Mouse (Mus musculus): ENCODE data around the gene Lcn5. TPM values are rescaled to one million over a fixed set of nuclear protein-coding genes. Genes with fewer than 3 reads are reported as not detected.
"Not testable (repeated sequence)": the region's sequence is repeated elsewhere in the genome, so short reads cannot be mapped to it uniquely, and the experiment has no call there.

Lcn5 gene
- polyA plus RNA-seq, 1 experiment from 2014 or later = not detected

GRCm38 (mm10) chr2:25679559-25679958 is 21.8 kb downstream of the Lcn5 start:
- Histone ChIP-seq H3K9ac (no peak overlapping the region), H3K4me1 (replicated peaks) (no peaks in the 10 kb centered on the region), H3K27me3 (no peaks in the 10 kb centered on the region), H3K4me3 (replicated peaks) (no peak overlapping the region), H3K9me3 (replicated peaks) (no peaks in the 10 kb centered on the region), H3K4me2 (no peak overlapping the region), H3K27ac (replicated peaks) (no peak overlapping the region), H3K36me3 (replicated peaks) (no peaks in the 10 kb centered on the region)
- 60% methylated on average over 6 of the region's 6 CpGs for WGBS (ENCODE audit: insufficient replicate concordance)
- no peak for ATAC-seq (ENCODE audit: insufficient read depth)

- 35% methylated on average over 2 of the region's 2 CpGs for WGBS (ENCODE audit: insufficient replicate concordance)
- Histone ChIP-seq H3K4me2 (no peak within 1 kb of the TSS), H3K4me1 (replicated peaks) (no peaks in the 10 kb centered on the region), H3K27me3 (no peaks in the 10 kb centered on the region), H3K36me3 (replicated peaks) (no peaks in the 10 kb centered on the region), H3K27ac (replicated peaks) (no peak within 1 kb of the TSS), H3K9me3 (replicated peaks) (no peaks in the 10 kb centered on the region), H3K4me3 (replicated peaks) (no peak within 1 kb of the TSS), H3K9ac (no peak within 1 kb of the TSS)
- no peak for ATAC-seq (ENCODE audit: insufficient read depth)
Observed at GRCm38 (mm10) chr2:25682426-25682825, 24.7 kb downstream of the Lcn5 start, which contains the start of gene Lcn10. Lcn10 (plus strand) TSS chr2:25682726.

- WGBS (ENCODE audit: insufficient replicate concordance) = 39% methylated on average over 4 of the region's 4 CpGs
Observed at GRCm38 (mm10) chr2:25686941-25687340, 29.2 kb downstream of the Lcn5 start.

GRCm38 (mm10) chr2:25694605-25695004 is 36.9 kb downstream of the Lcn5 start:
- Histone ChIP-seq H3K4me2 (no peak overlapping the region), H3K4me1 (replicated peaks) (no peaks in the 10 kb centered on the region), H3K9me3 (replicated peaks) (no peaks in the 10 kb centered on the region), H3K27me3 (no peaks in the 10 kb centered on the region), H3K27ac (replicated peaks) (no peak overlapping the region), H3K36me3 (replicated peaks) (no peaks in the 10 kb centered on the region), H3K4me3 (replicated peaks) (no peak overlapping the region), H3K9ac (no peak overlapping the region)
- ATAC-seq (ENCODE audit: insufficient read depth) = no peak

More at GRCm38 (mm10) chr2:25686941-25687340, 29.2 kb downstream of the Lcn5 start:
- H3K9ac ChIP-seq = no peak overlapping the region
- no peaks in the 10 kb centered on the region for H3K27me3 ChIP-seq
- H3K4me1 ChIP-seq (replicated peaks) = no peaks in the 10 kb centered on the region
- H3K9me3 ChIP-seq (replicated peaks) = no peaks in the 10 kb centered on the region
- ATAC-seq (ENCODE audit: insufficient read depth) = no peak
- no peak overlapping the region for H3K27ac ChIP-seq (replicated peaks)
- H3K4me3 ChIP-seq (replicated peaks) = no peak overlapping the region
- no peaks in the 10 kb centered on the region for H3K36me3 ChIP-seq (replicated peaks)
- H3K4me2 ChIP-seq = no peak overlapping the region

- WGBS (ENCODE audit: insufficient replicate concordance) = 43% methylated on average over 4 of the region's 4 CpGs
- no peaks in the 10 kb centered on the region for H3K4me1 ChIP-seq (replicated peaks)
Observed at GRCm38 (mm10) chr2:25696951-25697350, 39.2 kb downstream of the Lcn5 start.

GRCm38 (mm10) chr2:25698696-25699095 is 40.9 kb downstream of the Lcn5 start:
- H3K4me2 ChIP-seq = no peak overlapping the region
- no peaks in the 10 kb centered on the region for H3K4me1 ChIP-seq (replicated peaks)
- no peak overlapping the region for H3K27ac ChIP-seq (replicated peaks)
- H3K36me3 ChIP-seq (replicated peaks) = no peaks in the 10 kb centered on the region
- H3K9me3 ChIP-seq (replicated peaks) = no peaks in the 10 kb centered on the region
- no peak overlapping the region for H3K9ac ChIP-seq
- H3K4me3 ChIP-seq (replicated peaks) = no peak overlapping the region
- no peaks in the 10 kb centered on the region for H3K27me3 ChIP-seq
- ATAC-seq (ENCODE audit: insufficient read depth) = no peak
- 56% methylated on average over 2 of the region's 2 CpGs for WGBS (ENCODE audit: insufficient replicate concordance)

More at GRCm38 (mm10) chr2:25696951-25697350, 39.2 kb downstream of the Lcn5 start:
- Histone ChIP-seq H3K9me3 (replicated peaks) (no peaks in the 10 kb centered on the region), H3K27me3 (no peaks in the 10 kb centered on the region), H3K4me2 (no peak overlapping the region), H3K36me3 (replicated peaks) (no peaks in the 10 kb centered on the region), H3K4me3 (replicated peaks) (no peak overlapping the region), H3K9ac (no peak overlapping the region), H3K27ac (replicated peaks) (no peak overlapping the region)
- ATAC-seq (ENCODE audit: insufficient read depth) = no peak

GRCm38 (mm10) chr2:25699743-25700142 is 42.0 kb downstream of the Lcn5 start, which contains the start of gene Obp2a:
Obp2a (plus strand) TSS chr2:25700043.
- not testable (repeated sequence) for ATAC-seq (ENCODE audit: insufficient read depth); H3K9ac ChIP-seq; H3K36me3 ChIP-seq (replicated peaks); H3K27me3 ChIP-seq; H3K4me1 ChIP-seq (replicated peaks); H3K4me3 ChIP-seq (replicated peaks); H3K27ac ChIP-seq (replicated peaks); H3K4me2 ChIP-seq; H3K9me3 ChIP-seq (replicated peaks)
- WGBS (ENCODE audit: insufficient replicate concordance) = 56% methylated on average over 3 of the region's 3 CpGs

- H3K4me2 ChIP-seq = no peak overlapping the region
- no peak overlapping the region for H3K4me3 ChIP-seq (replicated peaks)
- no peak overlapping the region for H3K9ac ChIP-seq
- H3K4me1 ChIP-seq (replicated peaks) = no peaks in the 10 kb centered on the region
- no peaks in the 10 kb centered on the region for H3K36me3 ChIP-seq (replicated peaks)
- H3K27ac ChIP-seq (replicated peaks) = no peak overlapping the region
- no peaks in the 10 kb centered on the region for H3K27me3 ChIP-seq
- 43% methylated on average over 5 of the region's 5 CpGs for WGBS (ENCODE audit: insufficient replicate concordance)
- H3K9me3 ChIP-seq (replicated peaks) = no peaks in the 10 kb centered on the region
- ATAC-seq (ENCODE audit: insufficient read depth) = no peak
Observed at GRCm38 (mm10) chr2:25701001-25701400, 43.2 kb downstream of the Lcn5 start.

GRCm38 (mm10) chr2:25703706-25704105 is 46.0 kb downstream of the Lcn5 start:
- 65% methylated on average over 4 of the region's 4 CpGs for WGBS (ENCODE audit: insufficient replicate concordance)
- Histone ChIP-seq H3K4me2 (no peak overlapping the region), H3K9me3 (replicated peaks) (no peaks in the 10 kb centered on the region), H3K4me1 (replicated peaks) (no peaks in the 10 kb centered on the region; the same call in 1 of the 2 replicates), H3K27me3 (peaks cover 10% of the 10 kb centered on the region), H3K9ac (no peak overlapping the region), H3K36me3 (replicated peaks) (no peaks in the 10 kb centered on the region), H3K27ac (replicated peaks) (no peak overlapping the region), H3K4me3 (replicated peaks) (no peak overlapping the region)
- no peak for ATAC-seq (ENCODE audit: insufficient read depth)

- ATAC-seq (ENCODE audit: insufficient read depth) = peak; percentile 47
- H3K4me2 ChIP-seq = peak within 1 kb of the TSS; percentile 72
- no peaks in the 10 kb centered on the region; the same call in 1 of the 2 replicates for H3K4me1 ChIP-seq (replicated peaks)
- H3K9ac ChIP-seq = peak within 1 kb of the TSS; percentile 27; the same call in 1 of the 2 replicates
- no peaks in the 10 kb centered on the region for H3K9me3 ChIP-seq (replicated peaks)
- H3K27ac ChIP-seq (replicated peaks) = no peak within 1 kb of the TSS
- H3K27me3 ChIP-seq = peaks cover 10% of the 10 kb centered on the region
- WGBS (ENCODE audit: insufficient replicate concordance) = under 1% methylated on average over 78 of the region's 78 CpGs
- peak within 1 kb of the TSS; percentile 56 for H3K4me3 ChIP-seq (replicated peaks)
- no peaks in the 10 kb centered on the region for H3K36me3 ChIP-seq (replicated peaks)
Observed at GRCm38 (mm10) chr2:25706643-25707481, 49.1 kb downstream of the Lcn5 start, which contains the start of gene Bmyc. Bmyc (plus strand) TSS chr2:25706739.

GRCm38 (mm10) chr2:25708121-25708520 is 50.4 kb downstream of the Lcn5 start:
- Histone ChIP-seq H3K36me3 (replicated peaks) (no peaks in the 10 kb centered on the region), H3K9me3 (replicated peaks) (no peaks in the 10 kb centered on the region), H3K4me1 (replicated peaks) (no peaks in the 10 kb centered on the region; the same call in 1 of the 2 replicates), H3K27me3 (peaks cover 10% of the 10 kb centered on the region), H3K9ac (no peak overlapping the region), H3K4me3 (replicated peaks) (no peak overlapping the region), H3K4me2 (no peak overlapping the region), H3K27ac (replicated peaks) (no peak overlapping the region)
- ATAC-seq (ENCODE audit: insufficient read depth) = no peak
- 53% methylated on average over 2 of the region's 2 CpGs for WGBS (ENCODE audit: insufficient replicate concordance)
